Mouse (Mus musculus) layer of hippocampus, postnatal 25 days (tissue): ENCODE results near the gene Skint6. TPM values are rescaled to one million over a fixed set of nuclear protein-coding genes. Genes with fewer than 3 reads are reported as not detected.
"Not testable (repeated sequence)": the region's sequence is repeated elsewhere in the genome, so short reads cannot be mapped to it uniquely, and the experiment has no call there.

Experiments used
- DNase-seq, 2 experiments: peaks; one replicate each; pipeline ENCODE4 v3.0.0; 2022; ENCODE audit warnings: mixed read lengths in 2 of 2, low spot score in 1 of 2; ENCODE audit errors: extremely low spot score in 1 of 2
- total RNA-seq, 2 experiments: library from RNA; stranded (reverse); gene quantifications; 2 replicates each; pipeline ENCODE4 v1.2.3; 2021

The Skint6 gene
- total RNA-seq, result not detected

GRCm38 (mm10) chr4:113286873-113287272, at the start of gene Skint6:
Skint6 (minus strand) TSS chr4:113286973.
- no peak for DNase-seq

GRCm38 (mm10) chr4:113320911-113321310, 34.1 kb upstream of the Skint6 start:
- no peak for DNase-seq

- DNase-seq, result no peak
These were observed 15.2 kb upstream of the Skint6 start for GRCm38 (mm10) chr4:113301773-113302473.

- no peak for DNase-seq
These were observed 23.3 kb downstream of the Skint6 start for GRCm38 (mm10) chr4:113263363-113264060.

GRCm38 (mm10) chr4:113245808-113246207, 41.0 kb downstream of the Skint6 start:
- no peak for DNase-seq

GRCm38 (mm10) chr4:113067621-113068020, 219.2 kb downstream of the Skint6 start:
- DNase-seq, result no peak

- not testable (repeated sequence) for DNase-seq
These were observed 307.6 kb downstream of the Skint6 start for GRCm38 (mm10) chr4:112979160-112979559.

GRCm38 (mm10) chr4:112790646-112791045, 496.1 kb downstream of the Skint6 start:
- DNase-seq, result no peak

- no peak for DNase-seq
These were observed 512.0 kb downstream of the Skint6 start, which contains the start of gene Skint10 for GRCm38 (mm10) chr4:112774766-112775165. Skint10 (minus strand) TSS chr4:112774866.
